Mouse (Mus musculus): ENCODE data around the gene Arhgdib. TPM values are rescaled to one million over a fixed set of nuclear protein-coding genes. Genes with fewer than 3 reads are reported as not detected.
A peak's percentile ranks its signal among the peaks of the same experiment; 100 is the strongest.
"Not testable (repeated sequence)": the region's sequence is repeated elsewhere in the genome, so short reads cannot be mapped to it uniquely, and the experiment has no call there.

The Arhgdib gene
- 10 to 100 TPM; 26.5 to 27.8 TPM for total RNA-seq (2021)

- intact Hi-C loops (cut with DNase I): no loop called here
- peak; percentile 24 for DNase-seq (ENCODE audit: low spot score)
Measured at GRCm38 (mm10) chr6:136941051-136942021, at the start of gene Arhgdib. Gene Arhgdib, minus strand, starts transcription at chr6:136941899.

- DNase-seq (ENCODE audit: low spot score): no peak
- intact Hi-C loops (cut with DNase I): loop anchor here (5.0 kb wide), 1 partner anchor 177 kb away; no protein-coding TSS in a partner anchor
Measured at GRCm38 (mm10) chr6:136990557-136990956, 48.9 kb upstream of the Arhgdib start.

- intact Hi-C loops (cut with DNase I): loop anchor here (5.0 kb wide), 1 partner anchor 177 kb away; no protein-coding TSS in a partner anchor
- no peak for DNase-seq (ENCODE audit: low spot score)
Measured at GRCm38 (mm10) chr6:136989824-136990497, 48.3 kb upstream of the Arhgdib start.

- no peak for DNase-seq (ENCODE audit: low spot score)
- intact Hi-C loops (cut with DNase I): no loop called here
Measured at GRCm38 (mm10) chr6:136988536-136989060, 46.9 kb upstream of the Arhgdib start.

GRCm38 (mm10) chr6:136986718-136987117 lies 45.0 kb upstream of the Arhgdib start:
- intact Hi-C loops (cut with DNase I): no loop called here
- DNase-seq (ENCODE audit: low spot score): no peak

- intact Hi-C loops (cut with DNase I): no loop called here
- no peak for DNase-seq (ENCODE audit: low spot score)
Measured at GRCm38 (mm10) chr6:136986019-136986418, 44.3 kb upstream of the Arhgdib start.

- DNase-seq (ENCODE audit: low spot score): no peak
- intact Hi-C loops (cut with DNase I): loop anchor here (5.0 kb wide), 2 partner anchors 121 to 361 kb away; no protein-coding TSS in a partner anchor
Measured at GRCm38 (mm10) chr6:136983201-136983600, 41.5 kb upstream of the Arhgdib start.

GRCm38 (mm10) chr6:136982581-136982980 lies 40.9 kb upstream of the Arhgdib start:
- intact Hi-C loops (cut with DNase I): loop anchor here (5.0 kb wide), 2 partner anchors 120 to 360 kb away; no protein-coding TSS in a partner anchor
- no peak for DNase-seq (ENCODE audit: low spot score)

GRCm38 (mm10) chr6:136980331-136980746 lies 38.6 kb upstream of the Arhgdib start:
- intact Hi-C loops (cut with DNase I): loop anchor here (5.0 kb wide), 2 partner anchors 118 to 358 kb away; no protein-coding TSS in a partner anchor
- no peak for DNase-seq (ENCODE audit: low spot score)

- DNase-seq (ENCODE audit: low spot score): no peak
- intact Hi-C loops (cut with DNase I): loop anchor here (5.0 kb wide), 2 partner anchors 117 to 357 kb away; no protein-coding TSS in a partner anchor
Measured at GRCm38 (mm10) chr6:136979274-136980082, 37.8 kb upstream of the Arhgdib start.

- intact Hi-C loops (cut with DNase I): loop anchor here (5.0 kb wide), 1 partner anchor 107 kb away; no protein-coding TSS in a partner anchor
- DNase-seq (ENCODE audit: low spot score): not testable (repeated sequence)
Measured at GRCm38 (mm10) chr6:136968877-136969276, 27.2 kb upstream of the Arhgdib start.

- intact Hi-C loops (cut with DNase I): loop anchor here (5.0 kb wide), 1 partner anchor 105 kb away; no protein-coding TSS in a partner anchor
Measured at GRCm38 (mm10) chr6:136967466-136967865, 25.8 kb upstream of the Arhgdib start.

GRCm38 (mm10) chr6:136965912-136966311 lies 24.2 kb upstream of the Arhgdib start:
- no peak for DNase-seq (ENCODE audit: low spot score)
- intact Hi-C loops (cut with DNase I): loop anchor here (1.0 to 5.0 kb wide), 2 partner anchors 42 to 104 kb away; no protein-coding TSS in a partner anchor

More at GRCm38 (mm10) chr6:136967466-136967865, 25.8 kb upstream of the Arhgdib start:
- no peak for DNase-seq (ENCODE audit: low spot score)

- intact Hi-C loops (cut with DNase I): loop anchor here (1.0 to 5.0 kb wide), 2 partner anchors 41 to 103 kb away; no protein-coding TSS in a partner anchor
- DNase-seq (ENCODE audit: low spot score): no peak
Measured at GRCm38 (mm10) chr6:136964609-136965510, 23.2 kb upstream of the Arhgdib start.

- intact Hi-C loops (cut with DNase I): no loop called here
- DNase-seq (ENCODE audit: low spot score): no peak
Measured at GRCm38 (mm10) chr6:136962957-136963356, 21.3 kb upstream of the Arhgdib start.

GRCm38 (mm10) chr6:136959131-136959530 lies 17.4 kb upstream of the Arhgdib start:
- intact Hi-C loops (cut with DNase I): no loop called here
- no peak for DNase-seq (ENCODE audit: low spot score)

- intact Hi-C loops (cut with DNase I): no loop called here
- no peak for DNase-seq (ENCODE audit: low spot score)
Measured at GRCm38 (mm10) chr6:136957062-136957461, 15.4 kb upstream of the Arhgdib start.

- intact Hi-C loops (cut with DNase I): no loop called here
- DNase-seq (ENCODE audit: low spot score): no peak
Measured at GRCm38 (mm10) chr6:136955240-136955639, 13.5 kb upstream of the Arhgdib start.

Data from heart, postnatal 25 days (tissue).